Mouse (Mus musculus) embryo, embryonic 11 days (tissue): ENCODE measurements around the gene Tada2a.

ENCODE experiments used
- DNase-seq: peaks from one replicate; pipeline ENCODE4 v3.0.0-alpha.2; 2015

Gene Tada2a

GRCm38 (mm10) chr11:84107137-84107536 is 22.3 kb downstream of the Tada2a start:
- no peak for DNase-seq

GRCm38 (mm10) chr11:84104036-84104435 is 25.4 kb downstream of the Tada2a start:
- DNase-seq: no peak

- no peak for DNase-seq
Observed at GRCm38 (mm10) chr11:84101182-84101581, 28.2 kb downstream of the Tada2a start.

- DNase-seq: no peak
Observed at GRCm38 (mm10) chr11:84097251-84097998, 32.0 kb downstream of the Tada2a start.

GRCm38 (mm10) chr11:84095084-84095483 is 34.3 kb downstream of the Tada2a start:
- no peak for DNase-seq

GRCm38 (mm10) chr11:84090572-84090971 is 38.8 kb downstream of the Tada2a start:
- DNase-seq: no peak

GRCm38 (mm10) chr11:84081901-84082300 is 47.5 kb downstream of the Tada2a start:
- no peak for DNase-seq

- DNase-seq: no peak
Observed at GRCm38 (mm10) chr11:84080327-84080726, 49.1 kb downstream of the Tada2a start.

- DNase-seq: no peak
Observed at GRCm38 (mm10) chr11:84079887-84080286, 49.5 kb downstream of the Tada2a start.

- no peak for DNase-seq
Observed at GRCm38 (mm10) chr11:84079361-84079760, 50.0 kb downstream of the Tada2a start.

- DNase-seq: no peak
Observed at GRCm38 (mm10) chr11:84078601-84079000, 50.8 kb downstream of the Tada2a start.

- DNase-seq: no peak
Observed at GRCm38 (mm10) chr11:84077008-84077407, 52.4 kb downstream of the Tada2a start.

GRCm38 (mm10) chr11:84073816-84074764 is 55.3 kb downstream of the Tada2a start:
- DNase-seq: no peak

GRCm38 (mm10) chr11:84072904-84073651 is 56.3 kb downstream of the Tada2a start:
- peak; percentile 29 for DNase-seq

GRCm38 (mm10) chr11:84069034-84069370 is 60.4 kb downstream of the Tada2a start, which contains the start of gene Dusp14:
Dusp14 (minus strand) TSS chr11:84069261.
- DNase-seq: peak; percentile 33

- peak; percentile 87 for DNase-seq
Observed at GRCm38 (mm10) chr11:84068191-84069033, 61.0 kb downstream of the Tada2a start.

GRCm38 (mm10) chr11:84067720-84068190 is 61.6 kb downstream of the Tada2a start:
- no peak for DNase-seq

- DNase-seq: peak; percentile 46
Observed at GRCm38 (mm10) chr11:84066927-84067645, 62.3 kb downstream of the Tada2a start.

- DNase-seq: peak; percentile 43
Observed at GRCm38 (mm10) chr11:84066071-84066481, 63.3 kb downstream of the Tada2a start.

- DNase-seq: no peak
Observed at GRCm38 (mm10) chr11:84063631-84064209, 65.7 kb downstream of the Tada2a start.

GRCm38 (mm10) chr11:84062805-84063204 is 66.6 kb downstream of the Tada2a start:
- DNase-seq: peak; percentile 40
